Mouse (Mus musculus) kidney, adult 2 months (tissue): ENCODE data around the gene Gde1.

Experiments
- CTCF ChIP-seq: fragments of 200-500 bp; conservative IDR thresholded peaks from 2 replicates; pipeline ENCODE4 v1.5.1; 2011; ENCODE audit warnings: low read depth, mild to moderate bottlenecking, control low read depth, low read length, moderate library complexity, mixed read lengths; ENCODE audit not compliant: insufficient read depth, insufficient read length
- POLR2A ChIP-seq: fragments of 200-500 bp; IDR thresholded peaks from one replicate; pipeline ENCODE4 v1.6.1; 2011; ENCODE audit warnings: low read depth, low read length, control low read depth

GRCm38 (mm10) chr7:118670142-118670541 lies 35.4 kb downstream of the Gde1 start:
- no peak for TF ChIP-seq POLR2A
- TF ChIP-seq CTCF: no peak
